Mouse (Mus musculus): ENCODE results near the gene Oaz3.

Gene Oaz3

DNA sequence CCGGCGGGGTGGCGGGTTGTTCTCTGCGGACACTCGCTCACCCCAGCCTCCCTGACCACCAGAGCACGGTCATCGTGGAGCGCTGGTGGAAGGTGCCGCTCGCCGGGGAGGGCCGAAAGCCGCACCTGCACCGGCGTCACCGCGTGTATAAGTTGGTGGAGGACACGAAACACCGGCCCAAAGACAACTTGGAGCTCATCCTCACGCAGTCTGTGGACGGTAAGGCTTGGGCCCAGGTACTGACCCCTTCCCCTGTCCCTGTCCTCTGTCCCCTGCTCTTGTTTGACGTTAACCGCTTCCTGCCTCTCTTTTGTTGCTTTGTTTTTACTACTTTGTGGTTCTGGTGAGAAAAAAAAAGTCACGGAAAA is at the start of gene Oaz3:
TSS of gene Oaz3 (minus strand) at position 319 of the 368 bp plus-strand sequence.
- in situ Hi-C loops (cut with MboI, MseI): loop anchor here (5.0 kb wide), 1 partner anchor 66 kb away; no protein-coding TSS in a partner anchor

DNA sequence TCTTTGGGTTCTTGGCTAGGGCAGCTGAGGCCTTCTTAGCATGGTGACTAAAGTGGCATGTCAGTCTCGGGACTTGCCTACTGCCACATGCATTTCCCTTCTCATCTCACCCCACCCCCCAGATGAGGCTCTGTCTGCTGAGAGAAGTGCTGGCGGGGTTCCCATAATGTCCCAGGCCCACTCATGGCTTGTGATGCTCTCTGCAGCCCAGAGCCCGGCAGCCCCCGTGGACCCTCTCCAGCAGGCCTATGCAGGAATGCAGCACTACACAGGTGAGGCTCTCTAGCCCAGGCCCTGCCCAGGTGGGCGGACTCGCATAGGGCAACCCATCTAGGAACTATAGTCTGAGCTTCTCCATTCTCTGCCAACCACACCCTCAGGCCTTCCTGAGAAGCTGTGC is 43.9 kb upstream of the Oaz3 start:
- in situ Hi-C loops (cut with MboI, MseI): no loop called here

DNA sequence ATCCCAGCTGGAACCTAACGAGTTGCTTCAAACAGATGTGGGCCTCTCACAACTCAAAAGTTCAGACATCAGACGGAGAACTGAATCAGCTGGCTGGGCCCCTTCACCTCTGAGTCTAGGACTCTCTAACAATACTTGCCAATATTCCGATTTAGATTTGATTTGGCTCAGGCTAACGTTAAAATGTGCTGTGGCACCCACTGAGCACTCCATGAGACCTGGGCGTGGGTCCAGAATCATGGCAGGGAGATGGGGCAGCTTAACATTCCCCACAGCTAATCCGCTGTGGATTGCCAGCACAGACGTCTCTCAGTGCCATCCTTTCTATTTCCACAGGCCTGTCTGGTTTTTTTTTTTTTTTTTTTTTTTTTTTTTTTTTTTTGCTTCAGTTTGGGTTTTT is 42.2 kb upstream of the Oaz3 start:
- in situ Hi-C loops (cut with MboI, MseI): no loop called here

DNA sequence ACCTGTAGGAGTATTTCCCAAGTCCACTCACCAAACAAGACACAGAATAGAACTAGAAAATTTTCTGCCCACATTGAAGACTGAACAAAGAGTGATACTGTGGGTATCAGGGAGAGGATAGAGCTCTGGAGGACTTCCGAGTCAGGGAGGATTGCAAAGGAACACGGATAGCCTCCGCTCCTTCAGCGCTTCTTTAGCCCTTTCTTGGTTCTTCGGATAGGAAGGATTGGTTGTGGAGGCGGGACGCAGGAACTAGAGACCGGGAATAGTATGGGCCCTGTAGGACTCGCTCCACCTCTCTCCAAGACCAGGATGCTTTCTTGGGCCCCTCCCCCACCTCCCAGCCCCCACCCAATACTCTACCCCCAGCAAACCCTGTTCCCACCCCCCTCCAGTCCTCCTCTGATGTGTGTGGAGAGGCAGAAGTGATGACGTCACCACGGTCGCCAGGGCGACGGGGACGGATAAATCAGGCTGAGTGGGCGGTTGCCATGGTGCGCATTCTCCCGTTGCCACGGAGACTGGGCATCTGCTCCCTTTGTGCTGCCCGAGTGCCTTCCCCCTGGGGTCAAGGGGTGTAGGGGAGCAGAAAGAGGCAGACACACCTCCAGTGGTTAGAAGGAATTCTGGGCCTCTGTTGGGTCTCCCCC is 40.2 kb upstream of the Oaz3 start:
- in situ Hi-C loops (cut with MboI, MseI): no loop called here

DNA sequence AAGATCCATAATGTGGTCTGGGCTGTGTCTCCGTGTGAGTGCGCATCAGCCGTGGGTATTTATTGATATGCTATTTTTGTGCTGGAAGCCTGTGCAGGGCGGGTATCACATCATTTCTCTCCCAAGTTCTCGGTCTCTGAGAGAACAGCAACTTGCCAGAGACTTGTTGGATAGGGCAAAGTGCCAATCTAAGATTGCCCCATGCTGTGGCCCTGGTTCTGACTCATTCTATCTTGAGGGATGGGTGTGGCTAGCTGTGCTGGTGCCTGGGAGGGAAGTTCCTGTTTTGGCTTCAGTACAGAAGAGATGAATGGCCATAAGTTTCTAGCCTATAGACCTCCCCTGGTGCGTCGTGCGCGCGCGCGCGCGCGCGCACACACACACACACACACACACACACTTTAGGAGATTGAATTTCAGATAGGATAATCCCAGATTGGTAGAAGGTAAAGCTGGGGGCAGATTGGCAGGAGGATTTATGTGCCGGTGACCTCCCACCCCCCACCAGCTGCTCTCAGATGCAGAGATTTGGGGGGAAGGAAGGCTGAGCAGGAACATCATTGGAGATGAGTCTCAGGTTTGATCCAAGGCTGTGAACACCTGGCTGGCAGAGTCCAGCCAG is 39.2 kb upstream of the Oaz3 start:
- in situ Hi-C loops (cut with MboI, MseI): no loop called here

DNA sequence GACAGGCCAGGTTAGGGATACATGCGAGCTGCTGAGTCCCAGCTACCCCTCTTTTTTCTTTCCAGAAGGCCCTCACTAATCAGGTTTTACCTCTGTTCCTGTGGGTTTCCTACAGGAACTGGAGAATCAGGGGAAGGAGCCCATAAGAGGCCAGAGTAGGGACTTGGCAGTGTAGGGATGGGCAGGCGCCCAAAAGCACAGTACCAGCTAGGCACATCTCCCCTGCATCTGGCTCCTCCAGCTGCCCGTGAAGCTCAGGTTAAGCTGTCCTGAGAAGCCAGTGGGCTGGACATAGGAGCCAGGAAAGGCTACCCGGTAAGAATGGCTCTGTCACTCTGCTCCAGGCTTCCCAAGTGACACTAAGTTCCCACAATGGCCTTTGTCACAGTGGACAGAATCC is 37.7 kb upstream of the Oaz3 start:
- in situ Hi-C loops (cut with MboI, MseI): no loop called here

DNA sequence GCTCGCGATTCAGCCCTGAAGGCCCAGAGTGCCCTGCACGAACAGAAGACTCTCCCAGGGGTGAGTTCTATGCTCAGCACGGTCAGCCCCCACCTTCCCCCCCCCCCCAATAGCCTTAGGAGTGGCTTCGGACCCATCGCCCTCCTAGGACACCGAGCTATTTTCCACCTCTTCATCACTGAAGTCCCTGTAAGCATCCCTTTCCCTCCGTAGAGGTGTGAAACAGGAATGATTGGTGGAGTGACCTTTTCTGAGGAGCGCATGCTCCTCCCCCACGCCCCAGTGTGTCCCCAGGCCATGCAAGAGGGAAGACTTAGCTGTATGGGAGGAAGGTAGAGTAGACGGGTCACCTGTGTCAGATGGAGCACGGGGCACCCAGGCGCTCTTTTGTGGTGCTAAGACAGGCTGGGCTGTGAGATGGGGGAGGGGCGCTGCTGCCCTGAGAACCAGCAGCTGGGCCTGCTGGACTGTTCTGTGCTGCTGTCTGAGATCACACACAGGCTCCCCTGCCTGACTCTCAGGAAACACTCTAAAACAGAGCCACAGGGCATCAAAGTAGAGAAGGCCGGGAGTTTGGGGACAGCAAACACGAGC is 36.7 kb upstream of the Oaz3 start, which contains the start of gene Riiad1:
TSS of gene Riiad1 (minus strand) at position 51 of the 594 bp plus-strand sequence.
- in situ Hi-C loops (cut with MboI, MseI): no loop called here

DNA sequence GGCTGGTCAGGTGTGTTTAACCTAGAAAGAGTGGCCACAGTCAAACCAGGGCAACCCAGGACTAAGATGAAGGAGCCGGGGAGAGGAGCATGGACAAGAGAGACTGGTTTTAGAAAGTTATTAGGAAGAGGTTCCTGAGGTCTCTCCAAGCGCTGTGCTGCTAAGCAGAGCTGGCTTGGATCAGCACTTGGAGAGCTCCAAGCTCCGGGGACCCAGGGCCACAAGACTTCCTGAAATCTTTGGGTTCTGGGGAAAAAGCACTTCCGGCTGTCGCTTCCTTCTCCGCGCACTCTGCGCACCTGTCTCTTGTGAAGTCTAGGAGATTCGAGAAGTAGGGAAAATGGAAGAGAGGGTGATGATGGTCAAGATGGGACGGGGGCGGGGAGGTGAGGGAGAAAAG is 35.8 kb upstream of the Oaz3 start:
- in situ Hi-C loops (cut with MboI, MseI): no loop called here

DNA sequence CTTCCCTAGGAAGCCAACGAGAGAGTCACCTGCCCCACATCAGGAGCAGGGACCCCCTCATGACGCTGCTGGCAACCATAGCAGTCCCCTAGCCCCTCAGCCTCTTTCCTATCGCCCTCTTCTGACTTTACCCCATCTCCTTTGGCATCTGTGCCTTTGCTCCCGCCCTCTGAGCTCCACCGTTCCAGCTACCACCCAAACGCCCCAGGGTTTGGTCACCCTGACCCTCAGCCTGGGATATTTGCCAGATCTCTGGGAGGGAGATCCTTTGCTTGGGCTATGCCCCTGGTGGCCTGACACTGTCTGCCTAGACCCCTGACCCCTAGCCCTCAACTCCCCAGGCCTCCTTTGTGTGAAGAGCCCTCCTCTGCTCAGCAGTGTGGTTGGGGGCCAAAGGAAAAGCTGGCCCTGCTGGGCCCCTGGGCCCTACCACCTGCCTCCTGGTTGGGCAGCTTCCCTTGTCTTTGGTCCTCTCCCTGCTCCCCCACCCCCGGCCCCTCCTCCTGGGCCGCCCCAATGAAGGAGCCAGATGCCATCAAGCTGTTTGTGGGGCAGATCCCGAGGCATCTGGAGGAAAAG is 35.0 kb upstream of the Oaz3 start:
- in situ Hi-C loops (cut with MboI, MseI): no loop called here

DNA sequence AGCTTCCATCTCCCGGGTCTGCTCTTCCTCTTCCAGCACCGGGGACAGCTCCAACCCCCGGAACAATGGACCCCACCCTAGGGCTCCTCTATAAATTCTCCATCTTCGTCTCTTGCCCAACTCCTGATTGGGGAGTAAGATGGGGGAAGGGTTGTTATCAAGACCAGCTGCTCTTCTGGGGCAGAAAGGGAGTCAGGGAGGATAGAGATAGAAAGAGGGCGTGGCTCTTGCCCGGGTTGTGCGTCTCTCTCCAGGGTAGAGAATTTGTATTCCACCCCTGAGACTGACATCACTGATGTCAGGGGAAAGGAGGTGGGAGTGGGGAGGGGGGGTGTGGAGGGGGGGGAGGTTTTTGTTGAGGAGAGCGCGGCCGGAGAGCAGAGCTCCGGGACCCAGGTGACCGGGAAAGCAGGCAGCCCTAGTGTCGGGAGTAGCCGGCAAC is 34.3 kb upstream of the Oaz3 start, which contains the start of gene Celf3:
TSS of gene Celf3 (plus strand) at position 315 of the 442 bp plus-strand sequence.
- in situ Hi-C loops (cut with MboI, MseI): no loop called here

DNA sequence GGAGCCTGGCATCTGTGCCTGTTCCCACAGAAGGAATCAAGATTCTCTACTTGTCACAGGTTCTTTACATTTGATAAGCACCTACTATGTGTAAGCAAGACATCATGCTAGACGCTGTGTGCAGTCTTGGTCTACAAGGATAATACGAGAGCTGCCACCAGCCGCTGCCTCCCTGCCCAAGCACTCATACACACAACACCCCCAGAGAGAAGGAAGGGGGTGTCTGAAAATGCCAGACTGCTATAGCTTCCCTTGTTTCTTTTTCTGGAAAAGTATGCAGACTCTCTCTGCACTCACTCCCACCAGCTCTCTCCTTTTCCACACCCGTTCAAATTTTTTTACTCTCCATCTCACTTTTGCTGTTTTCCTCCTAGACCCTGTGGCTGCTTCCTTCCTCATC is 33.7 kb upstream of the Oaz3 start:
- in situ Hi-C loops (cut with MboI, MseI): no loop called here

DNA sequence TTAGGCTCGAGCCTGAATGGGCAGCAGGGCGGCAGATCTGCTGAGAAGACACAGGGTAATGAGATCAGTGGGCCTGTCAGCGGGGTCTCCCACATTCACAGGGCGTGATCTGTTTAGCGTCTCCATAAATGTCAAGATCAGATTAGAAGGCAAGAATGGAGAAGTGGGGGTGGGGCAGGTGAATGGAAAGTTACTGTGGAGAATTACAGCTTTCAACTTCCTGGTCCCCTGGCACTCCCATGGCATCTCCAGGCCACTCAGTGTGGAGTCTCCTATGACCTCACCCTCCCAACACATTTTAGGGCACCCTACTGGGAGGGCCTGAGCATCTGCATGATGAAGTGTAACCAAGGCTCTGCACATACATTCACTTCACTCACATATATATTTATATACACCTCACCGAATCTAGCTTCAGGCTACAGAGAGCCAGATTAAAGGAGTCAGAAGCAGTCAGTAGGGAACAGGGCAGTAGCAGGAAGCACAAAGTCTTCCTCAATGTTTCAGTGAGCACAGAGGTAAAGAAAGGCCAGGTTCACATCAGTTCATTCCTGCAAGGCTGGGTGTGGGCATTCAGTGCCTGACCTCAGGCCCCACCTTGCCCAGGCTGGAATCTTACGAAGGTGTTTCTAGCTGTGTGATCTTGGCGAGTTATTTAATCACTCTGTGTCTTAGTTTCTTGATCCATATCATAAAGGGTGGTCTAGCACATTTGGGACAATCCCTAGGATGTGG is 32.8 kb upstream of the Oaz3 start:
- in situ Hi-C loops (cut with MboI, MseI): no loop called here

DNA sequence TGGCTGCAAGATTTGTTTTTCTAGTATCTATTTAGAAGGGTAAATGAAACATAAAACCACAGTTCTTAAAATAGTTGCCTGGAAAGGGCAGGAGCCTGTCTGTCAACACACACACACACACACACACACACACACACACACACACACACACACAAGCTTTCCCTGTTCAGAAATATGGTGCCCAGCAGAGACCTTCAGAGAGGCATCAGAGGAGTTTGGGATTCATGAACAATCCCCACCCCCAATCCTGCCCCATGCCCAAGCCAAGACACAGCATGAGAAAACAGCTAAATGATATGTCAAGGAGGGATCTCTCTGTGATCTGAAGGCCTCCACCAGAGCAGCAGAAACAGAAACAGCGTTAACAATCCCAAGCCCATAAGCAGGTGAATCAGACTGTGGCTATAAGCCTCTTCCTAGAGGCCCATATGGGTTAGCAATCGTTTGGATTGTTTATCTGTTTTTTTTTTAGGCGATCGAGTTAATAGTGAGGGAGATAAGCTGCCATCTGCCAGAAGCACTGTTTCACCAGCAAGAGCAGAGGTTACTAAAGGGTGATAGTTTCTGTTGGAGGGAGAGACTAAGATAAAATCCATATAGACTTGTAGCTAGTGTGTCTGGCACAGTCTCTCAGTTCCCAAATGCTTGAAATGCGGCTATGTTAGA is 30.0 kb upstream of the Oaz3 start:
- in situ Hi-C loops (cut with MboI, MseI): loop anchor here (25.0 kb wide), 1 partner anchor 1986 kb away; the partner anchor contains the start of gene Sprr1a

DNA sequence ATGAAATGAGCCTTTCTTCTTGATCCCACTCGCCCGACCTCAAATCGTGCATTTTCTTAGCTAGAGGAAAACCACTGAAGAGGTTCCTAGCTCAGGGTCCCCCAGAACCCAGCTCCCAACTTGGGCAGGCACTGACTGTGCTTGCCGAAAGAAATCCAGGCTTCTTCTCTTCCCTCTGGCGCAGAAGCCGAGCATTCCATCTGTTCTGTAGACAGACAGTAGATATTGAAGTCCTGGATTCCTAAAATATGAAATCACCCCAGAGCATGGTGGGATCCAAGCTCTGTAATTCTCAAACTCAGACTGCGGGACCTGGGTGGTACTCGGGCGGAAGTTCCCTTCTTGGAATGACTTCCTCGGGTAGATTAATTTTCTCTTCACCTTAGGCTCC is 29.4 kb upstream of the Oaz3 start:
- in situ Hi-C loops (cut with MboI, MseI): loop anchor here (25.0 kb wide), 1 partner anchor 1986 kb away; the partner anchor contains the start of gene Sprr1a

DNA sequence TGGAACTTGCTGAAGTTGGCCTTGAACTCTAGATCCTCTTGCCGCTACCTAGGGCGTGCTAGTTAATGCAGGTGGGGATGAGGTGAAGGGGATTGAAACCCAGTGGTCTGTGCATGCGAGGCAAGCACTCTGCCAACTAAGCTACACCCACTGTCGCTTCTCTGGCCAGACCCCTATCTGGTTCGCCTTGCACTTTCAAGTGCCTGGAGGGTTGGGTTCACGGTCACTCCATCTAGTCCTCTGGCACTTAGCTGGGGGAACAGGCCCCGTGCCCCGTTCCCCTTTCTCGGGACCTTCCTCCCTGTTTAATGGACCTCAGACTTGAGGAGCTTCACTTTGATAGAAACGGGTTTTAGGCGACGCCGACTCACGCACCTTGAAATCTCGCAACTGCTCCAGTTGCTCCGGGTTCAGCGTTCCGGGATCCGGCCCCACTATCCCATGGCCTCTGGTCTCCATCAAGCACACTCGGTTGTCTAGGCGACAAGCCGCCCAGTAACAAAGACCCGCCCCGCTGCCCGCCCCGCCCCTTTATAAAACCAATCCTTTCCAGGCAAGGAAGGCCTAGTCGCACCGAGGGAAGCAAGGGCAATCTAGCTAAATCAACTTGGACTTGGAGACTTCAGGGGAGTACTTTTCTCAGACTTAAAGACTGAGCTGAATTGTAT is 28.9 kb upstream of the Oaz3 start:
- in situ Hi-C loops (cut with MboI, MseI): loop anchor here (25.0 kb wide), 1 partner anchor 1985 kb away; the partner anchor contains the start of gene Sprr1a

DNA sequence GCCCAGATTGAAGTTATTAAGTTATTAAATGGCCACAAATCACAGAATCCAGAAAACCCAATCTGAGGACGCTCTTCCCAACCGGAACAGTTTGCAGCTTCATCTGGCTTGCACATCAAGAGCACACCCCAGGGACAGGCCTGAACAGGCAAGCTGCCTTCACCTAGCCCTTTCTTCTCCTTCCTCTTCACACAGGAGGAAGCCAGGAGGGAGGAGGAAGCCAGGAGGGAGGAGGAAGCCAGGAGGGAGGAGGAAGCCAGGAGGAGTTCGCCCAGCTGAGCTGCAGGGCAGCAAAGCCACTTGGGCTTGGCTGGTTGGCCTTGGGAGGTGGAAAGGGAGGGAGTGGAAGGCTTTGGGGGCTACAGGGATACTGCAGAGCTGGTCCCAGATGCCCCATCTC is 25.2 kb upstream of the Oaz3 start:
- in situ Hi-C loops (cut with MboI, MseI): loop anchor here (25.0 kb wide), 1 partner anchor 1982 kb away; the partner anchor contains the start of gene Sprr1a

DNA sequence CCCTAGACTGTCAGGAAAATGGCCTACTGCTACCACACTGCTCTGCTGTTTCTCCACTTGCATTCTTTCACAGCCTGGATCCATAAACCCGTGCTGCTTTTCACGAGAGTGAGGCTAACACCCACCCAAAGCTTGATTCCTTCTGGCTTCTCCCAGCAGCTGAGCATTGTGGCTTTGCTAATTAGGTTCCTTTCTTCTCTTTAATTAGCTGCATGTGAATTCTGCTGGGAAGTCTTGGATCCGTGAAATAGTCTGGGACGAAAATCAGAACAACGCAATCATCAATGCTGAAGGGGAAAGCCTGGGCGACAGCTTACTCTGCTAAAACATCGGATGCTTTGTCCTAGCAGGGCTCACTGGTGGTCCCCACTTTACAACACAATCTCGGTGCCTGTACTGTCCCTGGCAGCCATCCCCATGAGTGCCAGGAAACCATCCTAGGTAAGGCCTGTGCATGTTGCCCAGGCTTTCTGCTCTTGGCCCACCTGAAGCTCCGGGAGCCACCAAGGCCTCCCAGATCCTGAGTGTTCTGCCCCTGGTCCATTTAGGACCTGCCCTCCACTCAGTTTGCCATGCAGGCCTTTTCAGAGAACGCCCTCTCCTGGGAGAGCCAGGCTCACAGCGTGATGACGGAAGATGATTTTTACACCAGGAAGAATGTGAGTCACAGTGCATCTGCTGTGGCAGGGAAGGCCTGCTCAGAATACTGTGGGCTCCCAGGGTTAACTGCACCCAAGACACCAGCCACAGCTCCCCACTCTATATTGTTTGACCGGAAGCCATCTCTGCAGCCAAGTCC is 22.1 kb upstream of the Oaz3 start:
- in situ Hi-C loops (cut with MboI, MseI): loop anchor here (25.0 kb wide), 1 partner anchor 1979 kb away; the partner anchor contains the start of gene Sprr1a

DNA sequence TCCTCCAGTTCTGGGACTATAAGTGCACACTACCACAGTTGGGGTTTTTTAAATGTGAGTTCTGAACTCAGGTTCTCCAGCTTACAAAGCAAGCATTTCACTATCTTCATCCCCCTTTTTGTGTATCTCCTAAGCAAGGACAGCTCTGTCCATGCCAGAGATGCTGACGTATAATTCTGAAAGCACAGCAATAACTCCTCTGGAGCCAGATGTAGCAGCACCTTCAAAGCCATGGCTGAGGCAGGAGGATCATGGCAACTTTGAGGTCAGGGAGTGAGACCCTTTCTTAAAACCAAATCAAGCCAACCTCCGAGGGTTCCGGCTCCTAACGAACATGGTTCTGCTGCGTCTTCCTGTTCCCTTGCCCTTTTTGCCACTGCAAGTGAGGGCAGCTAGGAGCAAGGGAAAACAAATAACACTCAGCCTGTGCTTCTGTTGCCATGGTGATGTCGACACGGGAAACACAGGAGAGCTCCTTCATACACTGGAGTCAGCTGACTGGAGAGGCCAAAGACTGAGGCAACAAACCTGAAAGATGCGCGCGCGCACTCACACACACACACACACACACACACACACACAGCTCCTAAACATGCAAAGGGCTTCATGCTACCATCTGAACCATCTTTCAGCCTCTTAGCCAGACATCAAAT is 20.3 kb upstream of the Oaz3 start:
- in situ Hi-C loops (cut with MboI, MseI): loop anchor here (25.0 kb wide), 1 partner anchor 1977 kb away; the partner anchor contains the start of gene Sprr1a

DNA sequence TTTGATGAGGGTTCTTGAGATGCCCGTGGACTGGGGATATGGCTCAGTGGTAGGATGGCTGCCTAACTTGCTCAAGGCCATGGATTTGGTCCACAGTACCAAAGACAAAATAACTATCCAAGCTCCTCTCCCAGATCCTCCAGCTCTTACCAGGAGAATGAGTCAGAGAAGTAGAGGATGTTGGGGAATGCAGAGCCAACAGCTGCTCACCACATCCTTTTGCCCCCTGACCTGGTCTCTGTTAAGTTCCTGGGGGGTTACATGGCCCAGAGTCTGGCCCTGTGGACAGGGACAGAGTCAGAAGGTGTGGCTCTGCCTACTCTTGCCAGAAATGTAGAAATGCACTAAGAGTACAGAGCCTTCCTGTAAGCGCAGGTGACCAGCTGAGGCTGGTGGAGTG is 16.1 kb upstream of the Oaz3 start:
- in situ Hi-C loops (cut with MboI, MseI): loop anchor here (5.0 to 25.0 kb wide), 2 partner anchors 137 to 1973 kb away; partner anchors contain the start of gene Sprr1a
